Mouse (Mus musculus) hindbrain, embryonic 13.5 days (tissue): ENCODE results near the gene Tmem221. TPM values are rescaled to one million over a fixed set of nuclear protein-coding genes. Genes with fewer than 3 reads are reported as not detected.

Source experiments
- ATAC-seq: fragments of 200-750 bp; cut with Nextera tagmentation; 2 replicates; pipeline ENCODE4 v1.8.0; 2017; ENCODE audit warnings: moderate TSS enrichment; ENCODE audit not compliant: low FRiP score
- H3K27ac ChIP-seq: fragments of 300-500 bp; sonication (generic); 2 replicates; pipeline ENCODE4 v1.5.1; 2015; ENCODE audit warnings: inconsistent platforms, mild to moderate bottlenecking, moderate library complexity
- H3K27me3 ChIP-seq: fragments of 300-500 bp; sonication (generic); 2 replicates; pipeline ENCODE4 v1.6.1; 2015; ENCODE audit warnings: mild to moderate bottlenecking, inconsistent platforms
- H3K36me3 ChIP-seq: fragments of 300-500 bp; sonication (generic); 2 replicates; pipeline ENCODE4 v1.6.1; 2015; ENCODE audit warnings: mild to moderate bottlenecking, inconsistent platforms
- H3K4me1 ChIP-seq: fragments of 300-500 bp; sonication (generic); replicated peaks from 2 replicates; pipeline ENCODE4 v1.6.1; 2015; ENCODE audit warnings: inconsistent platforms
- H3K4me2 ChIP-seq: fragments of 300-500 bp; sonication (generic); 2 replicates; pipeline ENCODE4 v1.6.1; 2015; ENCODE audit warnings: inconsistent platforms, mild to moderate bottlenecking, moderate library complexity
- H3K4me3 ChIP-seq: fragments of 300-500 bp; sonication (generic); 2 replicates; pipeline ENCODE4 v1.5.1; 2015; ENCODE audit warnings: mild to moderate bottlenecking, inconsistent platforms
- H3K9ac ChIP-seq: fragments of 300-500 bp; sonication (generic); 2 replicates; pipeline ENCODE4 v1.6.1; 2015; ENCODE audit warnings: mild to moderate bottlenecking, inconsistent platforms
- H3K9me3 ChIP-seq: fragments of 300-500 bp; sonication (generic); 2 replicates; pipeline ENCODE4 v1.6.1; 2016; ENCODE audit warnings: inconsistent platforms
- WGBS: fragments of 180-500 bp; shearing (Covaris S2); methylation state at CpG from one replicate; pipeline ENCODE4 v1.1.7; 2015; 5-methylcytosine and 5-hydroxymethylcytosine counted together
- polyA plus RNA-seq: library from polyadenylated mRNA; unstranded; fragments of >200 nt; fragmentation: Nextera tagmentation; extraction: Ambion mirVana; gene quantifications from 2 replicates; pipeline ENCODE4 v1.2.1, GENCODE M21; 2015

The Tmem221 gene
- polyA plus RNA-seq, 1 experiment from 2014 or later: 0.19 TPM

- no peaks in the 10 kb centered on the region for H3K9me3 ChIP-seq
- no peaks in the 10 kb centered on the region for H3K36me3 ChIP-seq
- no peak for ATAC-seq
- no peak overlapping the region for H3K9ac ChIP-seq
- H3K27me3 ChIP-seq: peaks cover 7% of the 10 kb centered on the region
- H3K27ac ChIP-seq: no peak overlapping the region
- no peak overlapping the region for H3K4me3 ChIP-seq
- peaks cover 14% of the 10 kb centered on the region for H3K4me1 ChIP-seq
- WGBS: 8% methylated on average over 6 of the region's 6 CpGs
- H3K4me2 ChIP-seq: no peak overlapping the region
These were observed 41.9 kb downstream of the Tmem221 start for GRCm38 (mm10) chr8:71516786-71517185.

GRCm38 (mm10) chr8:71515043-71515442 is 43.6 kb downstream of the Tmem221 start:
- Histone ChIP-seq H3K4me2 (no peak overlapping the region), H3K27ac (no peak overlapping the region), H3K36me3 (no peaks in the 10 kb centered on the region), H3K9me3 (no peaks in the 10 kb centered on the region), H3K9ac (no peak overlapping the region), H3K4me3 (no peak overlapping the region), H3K4me1 (peaks cover 11% of the 10 kb centered on the region; the same call in 1 of the 2 replicates), H3K27me3 (peaks cover 19% of the 10 kb centered on the region)
- WGBS: 74% methylated on average over 5 of the region's 5 CpGs
- no peak for ATAC-seq

GRCm38 (mm10) chr8:71513018-71513754 is 45.5 kb downstream of the Tmem221 start:
- ATAC-seq: no peak

GRCm38 (mm10) chr8:71511644-71512043 is 47.0 kb downstream of the Tmem221 start, which contains the start of gene Plvap:
Gene Plvap (minus strand): TSS chr8:71511752.
- no peak for ATAC-seq
- Histone ChIP-seq H3K27me3 (peaks cover 52% of the 10 kb centered on the region), H3K9me3 (no peaks in the 10 kb centered on the region), H3K27ac (no peak within 1 kb of the TSS), H3K36me3 (no peaks in the 10 kb centered on the region), H3K4me1 (peaks cover 16% of the 10 kb centered on the region), H3K9ac (no peak within 1 kb of the TSS), H3K4me2 (no peak within 1 kb of the TSS), H3K4me3 (no peak within 1 kb of the TSS)
- WGBS: 70% methylated on average over 14 of the region's 14 CpGs

More at GRCm38 (mm10) chr8:71513018-71513754, 45.5 kb downstream of the Tmem221 start:
- H3K27ac ChIP-seq: no peak overlapping the region
- H3K4me1 ChIP-seq: peaks cover 12% of the 10 kb centered on the region
- H3K27me3 ChIP-seq: peaks cover 36% of the 10 kb centered on the region
- H3K4me3 ChIP-seq: no peak overlapping the region
- 77% methylated on average over 15 of the region's 15 CpGs for WGBS
- H3K9me3 ChIP-seq: no peaks in the 10 kb centered on the region
- no peaks in the 10 kb centered on the region for H3K36me3 ChIP-seq
- no peak overlapping the region for H3K9ac ChIP-seq
- H3K4me2 ChIP-seq: no peak overlapping the region

- H3K27me3 ChIP-seq: peaks cover 74% of the 10 kb centered on the region
- whole genome bisulfite sequencing: 70% methylated on average over 2 of the region's 2 CpGs
- H3K4me1 ChIP-seq: peaks cover 16% of the 10 kb centered on the region
- ATAC-seq: no peak
- no peaks in the 10 kb centered on the region for H3K9me3 ChIP-seq
- no peak overlapping the region for H3K27ac ChIP-seq
- no peak overlapping the region for H3K4me2 ChIP-seq
- H3K36me3 ChIP-seq: no peaks in the 10 kb centered on the region
- H3K4me3 ChIP-seq: no peak overlapping the region
- H3K9ac ChIP-seq: no peak overlapping the region
These were observed 49.4 kb downstream of the Tmem221 start for GRCm38 (mm10) chr8:71509316-71509715.

- ATAC-seq: peak; percentile 79
- Histone ChIP-seq H3K27me3 (peaks cover 74% of the 10 kb centered on the region), H3K4me2 (peak overlapping the region; percentile 70), H3K9ac (peak overlapping the region; percentile 70), H3K4me3 (peak overlapping the region; percentile 44), H3K36me3 (no peaks in the 10 kb centered on the region), H3K27ac (no peak overlapping the region), H3K9me3 (no peaks in the 10 kb centered on the region), H3K4me1 (peaks cover 16% of the 10 kb centered on the region)
- WGBS: under 1% methylated on average over 58 of the region's 61 CpGs
These were observed 51.0 kb downstream of the Tmem221 start for GRCm38 (mm10) chr8:71507589-71508104.

GRCm38 (mm10) chr8:71505979-71506378 is 52.7 kb downstream of the Tmem221 start:
- Histone ChIP-seq H3K4me1 (peaks cover 16% of the 10 kb centered on the region), H3K9ac (no peak overlapping the region), H3K4me3 (no peak overlapping the region), H3K27ac (no peak overlapping the region), H3K36me3 (no peaks in the 10 kb centered on the region), H3K9me3 (no peaks in the 10 kb centered on the region), H3K4me2 (no peak overlapping the region), H3K27me3 (peaks cover 64% of the 10 kb centered on the region)
- no peak for ATAC-seq
- WGBS: 83% methylated on average over 4 of the region's 4 CpGs

GRCm38 (mm10) chr8:71505326-71505725 is 53.3 kb downstream of the Tmem221 start:
- no peak for ATAC-seq
- Histone ChIP-seq H3K9ac (no peak overlapping the region), H3K27me3 (peaks cover 57% of the 10 kb centered on the region), H3K4me2 (no peak overlapping the region), H3K4me1 (peaks cover 16% of the 10 kb centered on the region), H3K27ac (no peak overlapping the region), H3K9me3 (no peaks in the 10 kb centered on the region), H3K4me3 (no peak overlapping the region), H3K36me3 (no peaks in the 10 kb centered on the region)
- 88% methylated on average over 4 of the region's 4 CpGs for WGBS

- H3K9me3 ChIP-seq: no peaks in the 10 kb centered on the region
- no peak overlapping the region for H3K9ac ChIP-seq
- no peaks in the 10 kb centered on the region for H3K36me3 ChIP-seq
- ATAC-seq: no peak
- no peak overlapping the region for H3K27ac ChIP-seq
- H3K27me3 ChIP-seq: peaks cover 48% of the 10 kb centered on the region
- H3K4me2 ChIP-seq: no peak overlapping the region
- 91% methylated on average over 4 of the region's 4 CpGs for WGBS
- peaks cover 16% of the 10 kb centered on the region for H3K4me1 ChIP-seq
- no peak overlapping the region for H3K4me3 ChIP-seq
These were observed 54.3 kb downstream of the Tmem221 start for GRCm38 (mm10) chr8:71504349-71504748.

Other genes with a start within 250 kb of the Tmem221 start
- gene Use1, start 192.0 kb downstream of the Tmem221 start, polyA plus RNA-seq: 109 and 112 TPM in 2 replicates
- gene Ocel1, start 187.6 kb downstream of the Tmem221 start, polyA plus RNA-seq: 4.6 and 6.2 TPM in 2 replicates
- 20.2 and 21.3 TPM in 2 replicates for gene Nr2f6, start 176.9 kb downstream of the Tmem221 start, polyA plus RNA-seq
- gene Ushbp1, start 163.1 kb downstream of the Tmem221 start, polyA plus RNA-seq: 6.2 and 7.1 TPM in 2 replicates
- 83.3 and 90.9 TPM in 2 replicates for gene Babam1, start 162.0 kb downstream of the Tmem221 start, polyA plus RNA-seq
- gene Ankle1, start 152.9 kb downstream of the Tmem221 start, polyA plus RNA-seq: 9.5 and 10.3 TPM in 2 replicates
- gene Abhd8, start 95.2 kb downstream of the Tmem221 start, polyA plus RNA-seq: 127 and 136 TPM in 2 replicates
- 222 and 230 TPM in 2 replicates for gene Mrpl34, start 93.9 kb downstream of the Tmem221 start, polyA plus RNA-seq
- gene Dda1, start 89.7 kb downstream of the Tmem221 start, polyA plus RNA-seq: 212 and 214 TPM in 2 replicates
- gene Ano8, start 72.9 kb downstream of the Tmem221 start, polyA plus RNA-seq: 6.6 and 7.1 TPM in 2 replicates
- gene Gtpbp3, start 70.8 kb downstream of the Tmem221 start, polyA plus RNA-seq: 13.7 and 14.3 TPM in 2 replicates
- 13.8 and 14.0 TPM in 2 replicates for gene Plvap, start 47.1 kb downstream of the Tmem221 start, polyA plus RNA-seq
- 0.31 and 0.49 TPM in 2 replicates for gene Ccdc194, start 33.2 kb downstream of the Tmem221 start, polyA plus RNA-seq
- gene Bst2, start 21.4 kb downstream of the Tmem221 start, polyA plus RNA-seq: 16.0 and 17.2 TPM in 2 replicates
- gene Mvb12a, start 15.9 kb downstream of the Tmem221 start, polyA plus RNA-seq: 55.3 and 59.6 TPM in 2 replicates
- not detected in 2 replicates for gene Nxnl1, start 7.7 kb upstream of the Tmem221 start, polyA plus RNA-seq
- 78.5 and 81.9 TPM in 2 replicates for gene Slc27a1, start 10.0 kb upstream of the Tmem221 start, polyA plus RNA-seq
- gene Pgls, start 33.3 kb upstream of the Tmem221 start, polyA plus RNA-seq: 197 and 204 TPM in 2 replicates
- gene Fam129c, start 38.8 kb upstream of the Tmem221 start, polyA plus RNA-seq: 6.9 and 8.2 TPM in 2 replicates
- gene Colgalt1, start 52.1 kb upstream of the Tmem221 start, polyA plus RNA-seq: 57.5 and 63.2 TPM in 2 replicates
- 18.0 and 18.9 TPM in 2 replicates for gene Unc13a, start 112.9 kb upstream of the Tmem221 start, polyA plus RNA-seq
- 3.5 TPM in 2 replicates for gene Jak3, start 117.4 kb upstream of the Tmem221 start, polyA plus RNA-seq
- gene Insl3, start 130.3 kb upstream of the Tmem221 start, polyA plus RNA-seq: 0.31 and 0.79 TPM in 2 replicates
- 0.32 and 0.34 TPM in 2 replicates for gene B3gnt3, start 142.9 kb upstream of the Tmem221 start, polyA plus RNA-seq
- gene Fcho1, start 166.8 kb upstream of the Tmem221 start, polyA plus RNA-seq: 62.2 and 68.2 TPM in 2 replicates